Mouse (Mus musculus) lung, adult 2 months (tissue): ENCODE data around the gene Ntm.

Experiments
- CTCF ChIP-seq: fragments of 200-500 bp; IDR thresholded peaks from 2 replicates; pipeline ENCODE4 v1.5.1; 2011; ENCODE audit warnings: mild to moderate bottlenecking, low read length, control low read depth; ENCODE audit not compliant: insufficient read depth
- POLR2A ChIP-seq: fragments of 200-500 bp; IDR thresholded peaks from 2 replicates; pipeline ENCODE4 v1.6.1; 2011; ENCODE audit warnings: low read depth, mild to moderate bottlenecking, control low read depth, low read length, borderline replicate concordance; ENCODE audit errors: extremely low read depth

GRCm38 (mm10) chr9:29884062-29884461 is 78.9 kb downstream of the Ntm start:
- TF ChIP-seq CTCF (no peak), POLR2A (no peak)
